Mouse (Mus musculus) spleen, postnatal 4 days (tissue): ENCODE results near the gene Nectin2.
A peak's percentile ranks its signal among the peaks of the same experiment; 100 is the strongest.

Experiments used
- DNase-seq, 2 experiments: peaks; one replicate each; pipeline ENCODE4 v3.0.0; 2022; ENCODE audit warnings: low spot score in 2 of 2

Gene Nectin2

DNA sequence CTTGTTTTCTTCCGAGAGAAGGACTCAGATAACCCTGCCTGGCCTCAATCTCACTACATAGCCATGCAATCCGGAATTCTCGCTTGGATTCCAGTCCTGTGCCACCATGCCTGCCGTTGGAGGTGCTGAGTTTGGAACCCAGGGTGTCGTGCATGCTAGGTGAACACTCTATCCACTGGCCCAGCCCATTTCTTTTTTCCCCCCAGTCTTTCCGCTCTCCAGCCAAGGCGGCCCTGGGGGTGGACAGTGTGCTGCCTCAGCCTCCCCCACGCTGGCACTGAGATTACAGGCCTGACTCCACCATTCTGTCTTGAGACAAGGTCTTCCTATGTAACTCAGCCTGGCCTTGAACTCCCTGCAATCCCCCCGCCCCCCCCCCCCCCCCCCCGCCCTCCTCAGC lies 4.3 kb downstream of the Nectin2 start:
- no peak for DNase-seq

DNA sequence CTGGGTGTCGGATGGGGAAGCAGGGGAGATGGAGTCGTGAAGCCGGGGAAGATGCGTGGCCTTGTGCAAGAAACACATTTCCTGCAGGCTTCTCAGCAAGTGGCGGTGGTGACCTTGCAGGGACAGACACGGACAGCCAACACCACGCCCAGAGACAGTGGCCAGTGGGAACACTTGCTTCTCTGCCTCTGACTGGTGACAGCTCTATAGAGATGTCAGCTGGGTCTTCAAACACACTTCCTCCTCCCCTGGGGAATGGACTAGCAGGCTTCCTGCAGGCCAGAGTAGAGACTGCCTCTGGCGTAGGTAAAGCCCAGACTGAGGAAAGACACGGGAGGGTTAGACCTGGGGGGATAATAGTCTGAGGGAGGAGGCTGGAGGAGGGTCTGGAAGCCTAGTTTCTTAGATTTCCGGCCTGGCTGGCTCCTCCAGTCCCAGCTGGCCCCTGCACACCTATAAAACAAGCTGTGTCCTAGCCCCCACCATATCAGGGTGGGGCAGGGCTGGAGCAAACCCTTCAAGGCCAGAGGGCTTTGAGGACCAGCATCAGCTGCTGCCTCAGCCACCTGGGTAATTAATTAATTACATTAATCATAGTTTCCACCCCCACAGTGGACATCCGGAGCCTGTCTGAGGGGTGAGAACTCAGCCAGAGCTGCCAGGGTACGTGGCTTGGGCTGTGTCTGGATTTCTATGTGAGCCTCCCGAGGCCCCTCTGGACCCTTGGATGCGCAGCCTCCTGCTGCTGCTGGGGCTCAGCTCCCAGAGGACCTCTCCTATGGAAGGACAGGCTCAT lies 5.5 kb downstream of the Nectin2 start:
- DNase-seq = no peak

DNA sequence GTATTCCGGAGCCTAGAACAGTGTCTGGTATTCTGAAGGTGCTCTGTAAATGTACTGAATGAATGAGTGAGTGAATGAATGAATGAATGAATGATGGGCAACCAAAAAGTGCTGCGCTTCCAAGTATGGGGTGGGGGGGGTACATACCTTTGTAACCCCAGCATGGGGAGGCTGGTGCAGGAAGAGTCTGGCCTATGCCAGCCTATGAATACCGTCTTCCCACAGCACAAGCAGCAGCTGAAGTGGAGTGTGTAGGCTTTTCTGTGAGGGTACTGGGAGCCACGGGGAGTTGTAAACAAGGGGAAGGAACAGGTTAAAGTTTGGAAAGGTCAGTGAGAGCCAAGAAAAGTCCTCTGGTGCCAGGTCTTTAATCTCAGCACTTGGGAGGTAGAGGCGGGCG lies 6.5 kb downstream of the Nectin2 start:
- no peak for DNase-seq

DNA sequence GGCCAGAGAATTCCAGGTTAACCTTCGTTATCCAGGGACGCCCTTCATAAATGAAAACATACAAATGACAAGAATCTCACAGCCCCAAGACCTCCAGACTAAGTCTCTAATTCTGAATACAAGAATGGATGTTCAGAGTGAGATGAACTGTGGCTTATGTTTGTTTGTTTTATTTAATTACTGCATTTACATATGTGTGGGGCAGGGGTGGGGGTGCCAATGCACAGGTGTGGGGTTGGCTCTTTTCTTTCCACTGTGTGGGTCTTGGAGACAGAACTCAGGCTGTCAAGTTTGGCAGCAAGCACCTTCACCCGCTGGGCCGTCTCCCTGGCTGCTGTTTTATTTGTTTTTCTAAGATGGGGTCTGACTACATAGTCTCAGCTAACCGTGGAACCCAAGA lies 7.8 kb downstream of the Nectin2 start:
- DNase-seq = no peak

DNA sequence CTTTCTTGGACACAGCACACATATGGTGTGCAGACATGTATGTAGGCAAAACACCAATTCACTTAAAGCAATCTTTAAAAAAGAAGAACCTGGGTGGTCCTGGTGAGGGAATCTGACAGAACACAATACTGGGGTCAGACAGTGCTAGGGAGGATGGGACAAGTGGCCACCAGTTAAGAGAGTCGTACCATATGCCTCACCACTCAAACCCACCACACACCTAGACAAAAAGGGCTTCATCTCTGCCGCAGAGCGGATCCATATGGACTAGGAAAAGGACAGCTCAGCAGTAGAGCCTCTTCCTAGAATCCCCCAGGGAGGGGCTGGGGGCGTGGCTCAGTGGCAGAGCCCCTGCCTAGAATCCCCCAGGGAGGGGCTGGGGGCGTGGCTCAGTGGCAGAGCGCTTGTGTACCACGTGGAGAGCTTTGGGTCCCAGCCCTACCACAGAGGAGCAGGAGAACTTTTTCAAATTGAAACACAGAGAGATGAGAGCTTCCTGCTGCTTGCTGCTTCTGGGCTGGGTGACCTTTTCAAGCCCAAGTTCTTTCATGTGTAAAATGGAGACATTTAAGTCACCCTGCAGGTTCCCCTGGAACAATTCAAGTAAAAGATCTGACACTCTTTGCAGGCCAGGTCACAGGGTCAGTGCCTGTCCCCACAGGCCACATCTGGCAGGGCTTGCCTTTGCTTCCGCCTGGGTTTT lies 8.8 kb downstream of the Nectin2 start:
- no peak for DNase-seq

DNA sequence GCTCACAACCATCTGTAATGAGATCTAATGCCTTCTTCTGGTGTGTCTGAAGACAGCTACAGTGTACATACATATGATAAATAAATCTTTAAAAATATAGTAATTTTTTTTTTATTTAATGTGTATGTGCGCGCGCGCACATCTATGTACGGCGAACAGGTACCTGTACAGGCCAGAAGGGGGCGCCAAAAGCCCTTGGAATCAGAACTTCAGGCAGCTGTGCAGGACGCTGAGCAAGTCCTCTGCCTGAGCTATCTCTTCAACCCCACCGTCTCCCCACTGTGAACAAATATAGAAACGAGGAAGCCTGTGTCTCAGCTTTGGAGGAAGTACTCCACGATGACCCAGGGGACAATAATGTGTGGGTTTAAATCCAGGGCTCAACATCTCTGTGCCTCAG lies 10.0 kb downstream of the Nectin2 start:
- DNase-seq = no peak

DNA sequence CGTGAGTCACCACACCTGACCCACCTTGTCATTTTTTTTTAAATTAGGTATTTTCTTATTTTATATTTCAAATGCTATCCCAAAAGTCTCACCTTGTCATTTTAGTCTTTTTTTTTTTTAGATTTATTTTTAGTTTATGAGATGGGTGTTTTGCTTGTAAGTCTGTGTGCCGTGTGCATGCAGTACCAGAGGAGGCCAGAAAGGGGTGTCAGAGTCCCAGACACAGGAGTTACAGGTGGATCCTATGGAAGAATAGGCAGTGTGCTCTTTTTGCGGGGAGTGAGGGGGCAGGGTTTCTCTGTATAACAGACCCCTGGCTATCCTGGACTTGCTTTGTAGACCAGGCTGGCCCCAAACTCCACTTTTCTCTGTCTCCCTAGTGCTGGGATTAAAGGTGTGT lies 11.5 kb downstream of the Nectin2 start:
- DNase-seq = no peak

DNA sequence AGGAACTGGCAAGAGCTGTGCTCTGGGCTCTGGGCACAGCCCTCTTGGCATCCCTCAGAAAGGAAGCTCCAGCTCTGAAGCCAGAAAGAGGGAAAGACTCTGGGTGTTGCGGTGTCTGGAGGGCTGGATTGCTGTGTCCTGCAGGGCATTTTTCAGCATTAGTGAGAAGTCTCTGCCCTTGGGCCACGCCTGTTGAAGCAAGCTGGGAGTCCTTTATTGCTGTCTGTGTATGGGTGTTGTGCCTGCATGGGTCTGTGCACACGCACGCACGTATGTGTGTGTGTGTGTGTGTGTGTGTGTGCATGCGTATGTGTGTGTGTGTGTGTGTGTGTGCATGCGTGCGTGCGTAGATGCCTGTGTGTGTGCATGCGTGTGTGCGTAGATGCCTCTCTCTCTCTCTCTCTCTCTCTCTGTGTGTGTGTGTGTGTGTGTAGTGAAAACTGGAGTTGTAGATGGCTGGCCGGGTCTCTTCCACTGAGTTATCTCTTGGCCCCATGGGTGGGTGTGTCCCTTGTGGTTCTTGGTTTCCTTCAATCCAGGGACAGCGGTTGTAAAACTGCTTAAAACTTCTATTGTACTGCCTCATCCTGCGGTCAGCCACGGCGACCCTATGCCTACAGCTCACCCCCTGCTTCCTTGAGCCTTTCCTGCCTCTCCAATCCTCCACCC lies 13.8 kb downstream of the Nectin2 start:
- peak in 1 of 2 experiments; percentile 32 for DNase-seq

DNA sequence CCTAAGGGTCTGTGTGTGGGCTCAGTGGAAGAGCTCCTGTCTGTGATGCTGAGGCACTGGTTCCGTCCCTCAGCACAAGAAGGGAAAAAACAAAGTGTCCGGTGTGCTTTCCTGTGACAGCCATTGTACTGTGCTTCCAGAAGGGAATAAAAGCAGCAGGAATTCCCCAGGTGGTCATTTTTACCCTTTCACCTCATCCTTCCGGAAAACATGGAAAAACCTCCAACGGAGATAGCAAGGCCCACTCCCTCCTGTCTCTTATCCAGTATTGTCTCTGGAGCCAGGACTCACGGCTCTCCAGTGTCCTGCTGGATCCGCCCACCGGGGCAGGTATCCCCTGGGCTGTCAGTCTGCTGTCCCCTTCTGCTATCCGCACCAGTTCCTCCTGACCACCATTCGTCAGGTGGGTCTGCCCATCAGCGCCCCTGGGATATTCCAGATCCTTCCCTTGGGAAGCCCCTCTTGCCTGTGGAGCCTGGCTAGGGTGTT lies 16.1 kb downstream of the Nectin2 start:
- DNase-seq = no peak

DNA sequence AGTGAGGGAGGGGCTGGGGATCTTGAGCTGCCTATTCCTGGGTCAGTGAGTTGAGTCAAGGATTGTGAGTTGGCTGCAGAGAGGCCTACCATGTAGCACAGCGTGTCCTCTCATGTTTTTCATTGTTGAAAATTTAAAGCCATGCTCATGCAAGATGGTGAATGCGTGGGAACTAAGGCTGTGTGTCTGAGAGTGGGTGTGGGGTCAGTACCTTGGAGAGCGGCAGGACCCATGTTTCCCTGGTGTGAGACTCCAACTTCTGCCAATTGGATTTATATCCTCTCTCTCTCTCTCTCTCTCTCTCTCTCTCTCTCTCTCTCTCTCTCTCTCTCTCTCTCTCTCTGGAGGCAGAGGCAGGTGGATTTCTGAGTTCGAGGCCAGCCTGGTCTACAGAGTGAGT lies 23.7 kb downstream of the Nectin2 start:
- DNase-seq = no peak

DNA sequence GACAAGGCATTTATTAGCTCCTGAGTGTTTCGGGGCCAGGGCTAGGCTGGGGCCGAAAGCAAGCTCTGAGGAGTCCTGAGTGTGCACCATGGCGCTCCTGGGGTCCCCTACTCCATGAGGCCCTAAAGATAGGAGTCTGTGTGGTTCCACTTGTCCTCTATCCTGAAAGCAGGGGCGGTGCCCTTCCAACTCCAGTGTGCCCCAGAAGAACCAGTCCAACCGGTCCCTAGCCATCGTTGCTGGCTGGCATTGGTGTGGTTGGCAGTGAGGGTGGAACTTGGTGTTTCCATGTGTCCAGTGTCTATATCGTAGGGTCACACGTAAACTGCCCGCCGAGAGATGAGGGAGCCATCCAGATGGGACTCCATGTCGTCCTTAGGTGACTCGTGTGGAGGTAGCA lies 26.1 kb downstream of the Nectin2 start:
- DNase-seq = no peak

DNA sequence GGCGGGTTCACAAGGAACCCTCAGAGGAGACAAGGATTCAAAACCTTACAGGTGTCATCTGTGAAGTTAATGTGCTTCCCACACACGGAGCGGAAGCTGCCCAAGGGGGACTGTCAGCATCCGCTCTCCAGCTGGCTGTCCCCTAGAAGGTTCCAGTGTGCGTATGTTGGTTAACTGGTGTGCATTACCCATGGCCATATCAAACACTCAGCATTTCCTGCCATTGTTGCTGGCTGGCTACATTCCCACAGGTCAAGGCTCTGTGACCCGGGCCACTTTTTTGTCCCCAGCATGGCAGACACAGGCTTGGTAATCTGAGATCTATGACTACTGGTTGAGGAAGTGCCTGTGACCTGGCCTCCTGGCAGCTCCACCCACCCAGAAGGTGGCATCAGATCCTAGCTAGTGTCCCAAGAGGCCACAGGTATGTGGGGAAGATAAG lies 27.5 kb downstream of the Nectin2 start:
- DNase-seq = no peak

DNA sequence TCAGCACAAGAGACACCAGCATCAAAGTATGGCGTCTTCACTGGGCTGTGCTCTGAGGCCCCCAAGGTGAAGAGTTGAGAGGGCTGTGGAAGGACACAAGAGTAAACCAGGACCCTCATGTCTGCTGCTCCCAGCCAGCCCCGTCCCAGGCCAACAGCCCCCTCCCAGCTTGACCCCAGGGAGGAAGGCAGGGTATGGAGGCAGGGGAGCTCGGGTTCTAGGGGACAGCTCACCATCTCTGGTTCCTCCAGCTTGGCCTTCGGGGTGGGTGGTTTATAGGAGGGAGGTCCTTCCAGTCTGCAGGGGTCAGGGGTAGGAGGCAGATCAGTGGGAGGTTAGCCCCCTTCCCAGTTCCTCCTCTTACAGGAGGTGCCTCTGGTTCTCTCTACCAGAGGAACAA lies 31.1 kb downstream of the Nectin2 start:
- DNase-seq = no peak

DNA sequence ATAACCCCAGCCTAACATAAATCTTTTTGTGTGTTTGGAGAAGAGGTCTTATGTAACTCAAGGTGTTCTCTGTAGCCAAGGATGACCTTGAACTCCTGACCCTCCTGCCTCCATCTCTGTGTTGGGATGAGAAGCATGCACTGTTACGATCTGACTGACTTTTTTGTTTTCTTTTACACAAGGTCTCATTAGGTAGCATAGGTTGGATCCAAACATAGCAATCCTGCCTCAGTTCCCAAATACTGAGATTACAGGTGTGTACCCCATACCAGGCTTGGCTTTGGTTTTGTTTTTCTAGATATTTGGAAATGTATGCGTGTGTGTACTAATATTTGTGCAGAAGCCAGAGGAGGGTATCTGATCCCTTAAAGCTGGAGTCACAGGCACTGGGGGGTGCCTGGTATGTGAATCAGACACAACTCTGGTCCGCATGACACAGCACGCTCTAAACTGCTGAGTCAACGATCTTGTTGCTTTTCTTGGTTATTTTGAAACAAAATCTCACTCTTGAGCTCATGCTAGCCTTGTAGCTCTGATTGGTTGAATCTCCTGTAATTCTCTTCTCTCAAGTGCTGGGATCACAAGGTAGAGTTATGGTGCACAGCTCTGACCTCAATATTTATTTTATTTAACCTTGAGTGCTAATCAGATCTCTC lies 31.9 kb downstream of the Nectin2 start:
- DNase-seq = no peak

DNA sequence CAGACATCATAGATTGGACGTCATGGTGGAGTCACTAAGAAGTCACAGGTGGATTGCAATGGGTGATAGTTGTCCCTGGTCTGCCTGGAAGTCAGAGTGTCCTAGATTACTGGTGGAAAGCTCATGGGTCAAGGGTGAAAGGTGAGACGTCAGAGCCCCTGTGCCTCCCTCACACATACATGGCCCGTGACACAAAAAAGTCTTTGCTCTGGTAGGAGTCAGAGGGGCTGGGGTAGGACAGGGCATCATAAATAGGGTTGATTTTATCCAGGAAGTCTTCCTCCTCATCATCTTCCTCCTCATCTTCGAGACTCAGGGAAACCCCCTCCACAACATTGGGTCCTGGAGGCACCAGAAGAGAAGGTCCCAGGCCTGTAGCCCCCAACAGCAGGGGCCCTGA lies 32.9 kb downstream of the Nectin2 start:
- DNase-seq = no peak

DNA sequence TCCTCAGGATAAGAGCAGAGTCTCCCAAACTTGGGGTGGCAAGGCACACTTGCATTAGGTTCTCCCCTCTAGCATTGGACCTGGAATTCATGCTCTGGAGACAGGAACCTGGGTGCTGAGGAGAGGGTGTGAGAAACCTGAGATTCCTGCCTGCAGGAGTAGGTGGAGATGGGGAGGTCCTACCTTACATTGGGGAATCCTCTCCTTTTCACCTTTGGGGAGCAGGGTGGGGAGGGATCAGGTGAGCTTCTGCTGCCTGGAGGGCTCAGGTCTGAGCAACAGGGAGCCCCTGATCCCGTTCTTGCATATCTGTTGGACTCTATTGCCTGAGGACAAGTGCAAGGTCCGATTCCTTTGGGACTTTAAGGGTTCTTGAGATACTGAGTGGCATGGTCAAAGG lies 33.5 kb downstream of the Nectin2 start:
- no peak for DNase-seq

DNA sequence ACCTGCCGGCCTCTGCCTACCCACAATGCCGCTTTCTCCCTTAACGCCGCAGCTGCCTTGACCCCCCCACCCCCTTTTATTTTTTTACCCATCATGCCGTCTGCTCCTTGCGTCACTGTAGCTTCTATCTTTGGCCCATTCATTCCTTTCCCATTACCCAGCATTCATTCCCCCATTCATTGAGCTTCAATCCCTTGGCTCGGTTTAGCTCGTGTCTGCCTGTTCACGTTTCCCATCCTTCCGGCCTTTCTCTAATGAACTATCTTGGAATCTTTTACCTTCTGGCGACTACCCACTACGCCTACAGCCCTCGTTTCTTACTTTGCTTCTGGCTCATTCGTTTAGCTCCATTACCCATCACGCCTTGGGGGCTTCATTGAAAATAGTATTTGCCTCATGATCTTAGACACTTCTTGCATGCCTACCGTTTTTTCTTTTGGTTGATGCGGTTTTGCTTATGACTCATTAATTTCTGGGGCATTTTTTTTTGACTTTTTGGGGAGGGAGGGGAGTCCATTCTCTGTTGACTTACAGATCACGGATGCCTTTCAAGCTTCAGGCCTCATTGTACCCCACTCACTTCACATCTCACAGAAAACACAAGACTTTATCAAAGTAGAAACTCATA lies 34.1 kb downstream of the Nectin2 start:
- no peak for DNase-seq

DNA sequence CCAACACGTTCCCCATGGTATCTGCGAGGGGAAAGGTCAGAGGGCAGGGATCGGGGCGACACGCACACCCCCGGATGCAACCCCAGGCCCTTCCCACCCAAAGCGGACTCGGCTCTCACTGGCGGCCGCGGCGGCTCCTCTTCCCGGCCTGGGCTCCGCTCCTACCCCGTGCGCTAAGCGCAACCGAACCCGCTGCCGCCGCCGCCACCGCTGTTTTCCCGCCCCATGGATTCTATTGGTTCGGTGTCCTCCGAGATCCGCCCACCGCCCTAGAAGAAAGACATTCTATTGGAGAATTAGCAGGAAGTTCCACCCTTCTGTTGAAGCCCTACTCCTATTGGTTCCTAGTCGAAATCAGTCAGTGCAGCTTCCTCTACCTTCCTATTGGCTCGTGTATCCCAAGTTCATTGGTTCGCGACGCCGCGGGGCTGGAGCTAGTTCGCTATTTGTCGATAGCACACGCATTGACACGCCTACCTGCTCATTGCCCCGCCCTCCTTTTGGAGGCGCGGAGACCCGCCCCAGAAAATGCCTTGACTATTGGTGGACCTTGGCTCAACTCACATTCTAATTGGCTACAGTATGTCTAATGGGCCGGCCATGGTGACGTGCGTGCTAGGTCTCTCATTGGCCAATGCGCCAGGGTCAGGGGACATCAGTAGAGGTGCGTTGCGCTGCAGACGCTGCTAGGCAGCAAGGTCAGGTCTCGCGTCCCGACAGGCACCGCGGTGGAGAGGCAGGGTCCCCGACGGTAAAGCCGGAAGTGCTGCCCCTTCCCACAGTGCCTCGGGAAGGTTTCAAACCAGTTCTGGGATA lies 34.8 kb downstream of the Nectin2 start, which contains the start of gene Tomm40:
Tomm40 (minus strand) TSS at position 200 of the 816 bp plus-strand sequence.
- DNase-seq = peak; percentile 96 to 98

DNA sequence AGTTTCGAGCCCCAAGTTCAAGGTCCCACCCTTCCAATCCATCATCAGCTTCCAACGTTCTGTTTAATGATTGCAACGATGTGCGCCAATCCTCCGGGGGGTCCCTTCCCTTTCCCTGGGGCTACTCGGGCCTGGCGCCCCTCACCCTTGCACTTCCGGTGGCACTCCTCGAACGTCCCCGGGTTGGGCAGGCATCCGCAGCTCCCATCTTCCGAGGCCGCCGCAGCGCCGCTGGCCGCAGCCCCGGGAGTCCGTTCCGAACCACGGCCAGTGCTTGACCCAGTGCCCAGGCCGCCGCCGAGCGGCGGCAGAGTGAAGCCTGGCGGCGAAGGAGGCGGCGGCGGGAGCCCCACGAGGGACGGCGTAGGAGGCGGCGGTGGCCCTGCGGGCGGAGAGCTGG lies 35.4 kb downstream of the Nectin2 start:
- DNase-seq = peak in 1 of 2 experiments; percentile 74

DNA sequence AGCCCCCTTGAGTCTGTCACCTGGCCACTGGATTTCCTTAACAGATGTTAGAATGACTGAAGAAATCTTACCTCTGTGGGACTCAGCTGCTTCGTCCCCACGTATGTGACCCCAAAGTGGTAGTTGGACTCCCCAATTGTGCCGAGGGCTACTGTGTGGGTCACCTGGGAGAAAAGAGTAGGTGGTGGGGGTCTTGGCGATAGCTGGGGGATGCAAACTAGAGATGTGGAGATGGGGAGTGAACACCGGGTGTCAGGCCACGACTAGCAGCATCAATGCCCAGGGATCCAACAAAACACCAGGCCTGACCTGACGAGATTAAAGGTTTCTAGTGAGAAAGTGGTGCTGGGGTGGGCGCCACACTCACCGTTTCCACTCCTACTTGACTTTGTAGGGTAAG lies 36.7 kb downstream of the Nectin2 start:
- no peak for DNase-seq

DNA sequence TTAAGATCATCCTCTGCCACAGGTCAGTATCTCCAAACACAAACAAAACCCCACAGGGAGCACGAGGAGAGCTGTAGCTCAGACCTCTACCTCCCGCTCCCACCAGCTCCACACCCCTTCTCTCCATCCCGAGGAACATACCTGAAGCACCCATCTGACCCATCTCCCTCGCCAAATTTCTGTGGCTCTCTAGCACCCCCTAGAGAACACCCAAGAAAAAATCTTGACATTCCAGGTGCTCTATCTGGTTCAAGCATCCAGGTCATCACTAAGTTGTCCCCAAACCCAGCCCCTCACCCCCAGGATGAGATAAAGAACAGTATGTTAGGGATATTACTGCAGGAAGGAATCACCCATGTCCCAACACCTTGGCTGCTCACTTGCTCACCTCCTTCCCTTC lies 37.1 kb downstream of the Nectin2 start:
- DNase-seq = no peak
